Mouse (Mus musculus): Measurements from ENCODE around the gene Wbp2nl. TPM values are rescaled to one million over a fixed set of nuclear protein-coding genes. Genes with fewer than 3 reads are reported as not detected.

The Wbp2nl gene
- polyA plus RNA-seq, 1 experiment from 2014 or later, result 0.09 TPM

DNA sequence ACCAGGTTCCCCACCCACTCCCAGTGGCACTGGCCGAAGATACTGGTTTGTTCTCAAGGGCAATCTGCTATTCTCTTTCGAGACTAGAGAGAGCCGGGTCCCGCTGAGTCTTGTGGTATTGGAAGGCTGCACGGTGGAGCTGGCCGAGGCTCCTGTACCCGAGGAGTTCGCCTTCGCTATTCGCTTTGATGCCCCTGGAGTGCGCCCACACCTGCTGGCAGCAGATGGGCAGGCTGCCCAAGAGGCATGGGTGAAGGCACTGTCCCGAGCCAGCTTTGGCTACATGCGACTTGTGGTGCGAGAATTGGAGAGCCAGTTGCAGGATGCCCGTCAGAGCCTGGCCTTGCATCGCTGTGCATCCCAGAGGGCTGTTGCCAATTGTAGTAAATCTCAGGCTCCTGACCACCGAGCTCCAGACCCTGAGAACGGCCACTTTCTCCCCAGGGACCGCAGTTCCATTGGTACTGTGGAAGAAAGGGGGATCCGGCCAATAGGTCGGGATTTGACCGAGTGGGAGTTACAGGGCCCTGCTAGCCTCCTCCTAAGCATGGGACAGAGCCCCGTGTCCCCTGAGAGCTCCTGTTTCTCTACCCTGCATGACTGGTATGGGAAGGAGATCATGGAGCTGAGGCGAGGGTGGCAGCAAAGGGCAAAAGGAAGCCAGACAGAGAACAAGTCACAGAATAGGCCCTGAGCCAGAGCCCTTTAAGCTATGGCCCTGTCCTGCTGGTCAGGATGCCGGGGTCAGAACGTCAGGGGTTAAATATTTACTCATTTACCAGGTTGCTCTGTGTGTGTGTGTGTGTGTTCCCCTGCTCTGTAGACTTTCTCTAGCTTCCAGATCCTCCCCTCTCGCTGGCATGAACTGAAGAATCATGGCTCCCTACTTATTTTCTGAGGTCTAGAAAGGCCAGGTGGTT is 44.9 kb downstream of the Wbp2nl start:
- peaks cover 19% of the 10 kb centered on the region for H3K36me3 ChIP-seq (replicated peaks; ENCODE audit: insufficient read depth, low read length)
- H3K9me3 ChIP-seq (ENCODE audit: low read length), result no peaks in the 10 kb centered on the region
- peak overlapping the region; percentile 99 for H3K27ac ChIP-seq (ENCODE audit: low read depth)
- peaks cover 83% of the 10 kb centered on the region for H3K4me1 ChIP-seq (ENCODE audit: insufficient read depth)
- H3K4me2 ChIP-seq (ENCODE audit: low read depth, low read length), result peak overlapping the region; percentile 76
- H3K4me3 ChIP-seq (ENCODE audit: low read depth, low read length), result peak overlapping the region; percentile 9; the same call in 1 of the 2 replicates
- H3K27me3 ChIP-seq (ENCODE audit: insufficient read depth, low read length), result no peaks in the 10 kb centered on the region
- TF ChIP-seq EP300 (IDR thresholded peaks at IDR 0.05; ENCODE audit: low read depth), result no peak
- no peak for TF ChIP-seq CTCF (IDR thresholded peaks at IDR 0.05; ENCODE audit: low read depth)
- WGBS (ENCODE audit: insufficient replicate concordance), result 78% methylated on average over 27 of the region's 27 CpGs
- ATAC-seq (no peak), DNase-seq (peak; percentile 37)
- H3K9ac ChIP-seq (replicated peaks), result peak overlapping the region; percentile 81

- no peak for DNase-seq
- H3K27me3 ChIP-seq (ENCODE audit: insufficient read depth, low read length), result no peaks in the 10 kb centered on the region
- peaks cover 32% of the 10 kb centered on the region for H3K36me3 ChIP-seq (replicated peaks; ENCODE audit: insufficient read depth, low read length)
- H3K27ac ChIP-seq (ENCODE audit: low read depth), result peak overlapping the region; percentile 99
- H3K9ac ChIP-seq (replicated peaks), result peak overlapping the region; percentile 43
- 61% methylated on average over 6 of the region's 6 CpGs for WGBS (ENCODE audit: insufficient replicate concordance)
- 0 out of 2 replicates have a peak overlapping the region, but pooled peaks have one; percentile 0 for H3K4me3 ChIP-seq (ENCODE audit: low read depth, low read length)
- ATAC-seq, result no peak
- peaks cover 75% of the 10 kb centered on the region for H3K4me1 ChIP-seq (ENCODE audit: insufficient read depth)
- H3K4me2 ChIP-seq (ENCODE audit: low read depth, low read length), result peak overlapping the region; percentile 76
- H3K9me3 ChIP-seq (ENCODE audit: low read length), result no peaks in the 10 kb centered on the region
- TF ChIP-seq EP300 (IDR thresholded peaks at IDR 0.05; ENCODE audit: low read depth) (no peak), CTCF (IDR thresholded peaks at IDR 0.05; ENCODE audit: low read depth) (no peak)
Measured at GRCm38 (mm10) chr15:82344971-82345370, 46.2 kb downstream of the Wbp2nl start.

DNA sequence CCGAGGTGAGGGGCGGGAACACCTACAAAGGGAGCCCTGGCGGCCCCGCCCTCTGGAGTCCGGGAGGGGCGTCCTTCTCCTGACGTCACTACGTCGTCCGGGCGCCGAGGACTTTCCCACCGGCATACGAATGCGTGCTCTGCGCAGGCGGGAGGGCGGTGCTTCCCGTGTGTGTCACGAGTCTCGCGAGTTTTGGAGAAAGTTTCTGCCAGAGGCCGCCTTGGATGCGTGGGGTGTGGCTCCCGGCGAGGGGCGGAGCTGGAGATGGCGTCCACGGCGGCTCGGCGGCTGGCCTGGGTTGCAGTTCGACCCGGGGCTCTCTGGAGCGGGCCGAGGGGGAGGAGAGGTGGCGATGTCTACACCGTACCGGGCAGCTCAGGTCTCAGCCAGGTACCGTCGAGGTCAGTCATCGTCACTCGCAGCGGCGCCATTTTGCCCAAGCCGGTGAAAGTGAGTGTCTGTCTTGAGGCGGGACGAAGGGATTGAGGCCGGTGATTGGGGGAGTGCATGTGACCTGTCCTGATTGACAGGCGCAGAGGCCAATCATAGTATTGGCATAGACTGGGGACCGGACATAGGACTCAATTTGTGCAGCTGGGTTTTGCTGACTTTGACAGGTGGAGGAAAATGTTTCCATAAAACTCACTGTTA is 47.2 kb downstream of the Wbp2nl start:
- under 1% methylated on average over 50 of the region's 51 CpGs for WGBS (ENCODE audit: insufficient replicate concordance)
- Histone ChIP-seq H3K9me3 (ENCODE audit: low read length) (no peaks in the 10 kb centered on the region), H3K4me3 (ENCODE audit: low read depth, low read length) (peak overlapping the region; percentile 73), H3K4me1 (ENCODE audit: insufficient read depth) (peaks cover 69% of the 10 kb centered on the region), H3K27me3 (ENCODE audit: insufficient read depth, low read length) (no peaks in the 10 kb centered on the region), H3K36me3 (replicated peaks; ENCODE audit: insufficient read depth, low read length) (peaks cover 41% of the 10 kb centered on the region), H3K9ac (replicated peaks) (peak overlapping the region; percentile 81), H3K27ac (ENCODE audit: low read depth) (peak overlapping the region; percentile 92), H3K4me2 (ENCODE audit: low read depth, low read length) (peak overlapping the region; percentile 91)
- TF ChIP-seq CTCF (IDR thresholded peaks at IDR 0.05; ENCODE audit: low read depth), result no peak
- peak; percentile 35; the same call in 1 of the 2 replicates for TF ChIP-seq EP300 (IDR thresholded peaks at IDR 0.05; ENCODE audit: low read depth)
- DNase-seq (peak; percentile 99), ATAC-seq (peak; percentile 89)

DNA sequence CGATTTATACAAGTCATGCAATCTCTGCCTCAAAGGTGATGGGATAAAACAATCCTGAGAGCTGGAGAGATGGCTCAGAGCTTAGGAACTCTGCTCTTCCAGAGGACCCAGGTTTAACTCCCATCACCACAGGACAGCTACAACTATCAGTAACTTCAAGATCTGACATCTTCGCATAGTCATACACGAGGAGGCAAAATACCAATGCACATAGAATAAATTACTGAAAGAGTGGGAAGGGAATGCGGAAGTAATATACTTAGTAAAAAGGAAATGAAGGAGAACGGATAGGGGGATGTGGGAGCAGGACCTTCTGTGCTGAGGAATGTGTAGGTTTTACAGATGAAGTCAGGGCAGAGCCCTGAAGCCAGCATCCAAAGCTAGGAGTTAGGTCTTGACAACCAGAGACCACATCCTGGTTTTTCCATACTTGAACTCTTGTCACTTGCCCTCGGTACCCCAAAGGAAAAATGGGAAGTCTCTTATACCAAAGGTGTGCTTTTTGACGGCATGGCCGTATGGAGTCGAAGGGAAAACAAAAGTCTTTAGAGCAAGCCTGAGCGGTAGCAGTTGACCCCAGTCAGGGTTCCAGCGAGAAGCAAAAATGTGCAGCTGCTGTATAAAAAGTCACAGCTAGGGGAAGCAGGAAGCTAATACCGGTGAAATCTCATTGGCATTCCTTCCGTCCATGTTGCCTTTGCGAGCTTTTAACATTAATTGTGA is 48.0 kb downstream of the Wbp2nl start:
- H3K36me3 ChIP-seq (replicated peaks; ENCODE audit: insufficient read depth, low read length), result peaks cover 44% of the 10 kb centered on the region
- peak overlapping the region; percentile 92 for H3K27ac ChIP-seq (ENCODE audit: low read depth)
- H3K4me1 ChIP-seq (ENCODE audit: insufficient read depth), result peaks cover 71% of the 10 kb centered on the region
- TF ChIP-seq CTCF (IDR thresholded peaks at IDR 0.05; ENCODE audit: low read depth) (peak; percentile 36), EP300 (IDR thresholded peaks at IDR 0.05; ENCODE audit: low read depth) (no peak)
- H3K9ac ChIP-seq (replicated peaks), result peak overlapping the region; percentile 81
- H3K4me2 ChIP-seq (ENCODE audit: low read depth, low read length), result peak overlapping the region; percentile 91
- ATAC-seq, result no peak
- 30% methylated on average over 14 of the region's 14 CpGs for WGBS (ENCODE audit: insufficient replicate concordance)
- H3K4me3 ChIP-seq (ENCODE audit: low read depth, low read length), result peak overlapping the region; percentile 73
- no peaks in the 10 kb centered on the region for H3K9me3 ChIP-seq (ENCODE audit: low read length)
- no peaks in the 10 kb centered on the region for H3K27me3 ChIP-seq (ENCODE audit: insufficient read depth, low read length)
- no peak for DNase-seq

DNA sequence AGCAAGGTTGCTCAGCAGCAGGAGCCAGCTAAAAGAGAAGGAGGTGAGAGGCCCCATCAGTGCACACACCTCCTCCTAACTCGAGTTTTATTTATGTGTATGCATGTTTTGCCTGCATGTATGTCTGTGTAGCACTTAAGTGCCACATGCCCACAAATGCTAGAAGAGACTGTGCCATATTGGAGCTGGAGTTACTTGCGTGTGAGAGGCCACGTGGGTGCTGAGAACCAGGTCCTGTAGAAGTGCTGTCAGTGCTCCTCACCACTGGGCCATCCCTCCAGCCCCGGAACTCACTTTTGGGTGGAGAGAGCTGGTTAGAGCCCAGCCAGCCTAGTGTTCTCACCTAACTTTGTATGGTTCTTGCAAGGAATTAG is 48.5 kb downstream of the Wbp2nl start:
- Histone ChIP-seq H3K9ac (replicated peaks) (peak overlapping the region; percentile 81), H3K36me3 (replicated peaks; ENCODE audit: insufficient read depth, low read length) (peaks cover 44% of the 10 kb centered on the region), H3K4me1 (ENCODE audit: insufficient read depth) (peaks cover 67% of the 10 kb centered on the region), H3K27ac (ENCODE audit: low read depth) (peak overlapping the region; percentile 92), H3K27me3 (ENCODE audit: insufficient read depth, low read length) (no peaks in the 10 kb centered on the region), H3K4me2 (ENCODE audit: low read depth, low read length) (peak overlapping the region; percentile 91), H3K9me3 (ENCODE audit: low read length) (no peaks in the 10 kb centered on the region), H3K4me3 (ENCODE audit: low read depth, low read length) (peak overlapping the region; percentile 73)
- DNase-seq (no peak), ATAC-seq (no peak)
- 62% methylated on average over 4 of the region's 4 CpGs for WGBS (ENCODE audit: insufficient replicate concordance)
- TF ChIP-seq CTCF (IDR thresholded peaks at IDR 0.05; ENCODE audit: low read depth) (no peak), EP300 (IDR thresholded peaks at IDR 0.05; ENCODE audit: low read depth) (no peak)

Data from liver, postnatal 0 days (tissue).